Mouse (Mus musculus) forebrain, embryonic 16.5 days (tissue): ENCODE results near the gene Prkd1. TPM values are rescaled to one million over a fixed set of nuclear protein-coding genes. Genes with fewer than 3 reads are reported as not detected.
A peak's percentile ranks its signal among the peaks of the same experiment; 100 is the strongest.

Experiments
- ATAC-seq: fragments of 200-750 bp; cut with Nextera tagmentation; 2 replicates; pipeline ENCODE4 v1.8.0; 2017; ENCODE audit warnings: mild to moderate bottlenecking, moderate library complexity
- H3K27ac ChIP-seq: fragments of 300-500 bp; sonication (generic); 2 replicates; pipeline ENCODE4 v1.5.1; 2014; ENCODE audit warnings: low read length, control low read depth
- H3K27me3 ChIP-seq: fragments of 300-500 bp; sonication (generic); replicated peaks from 2 replicates; pipeline ENCODE4 v1.6.1; 2014; ENCODE audit warnings: low read length; ENCODE audit not compliant: control insufficient read depth, insufficient read depth
- H3K36me3 ChIP-seq: fragments of 300-500 bp; sonication (generic); 2 replicates; pipeline ENCODE4 v1.6.1; 2014; ENCODE audit not compliant: control insufficient read depth, insufficient read depth
- H3K4me1 ChIP-seq: fragments of 300-500 bp; sonication (generic); replicated peaks from 2 replicates; pipeline ENCODE4 v1.6.1; 2014; ENCODE audit warnings: low read length; ENCODE audit not compliant: control insufficient read depth, insufficient read depth
- H3K4me2 ChIP-seq: fragments of 300-500 bp; sonication (generic); 2 replicates; pipeline ENCODE4 v1.6.1; 2014; ENCODE audit warnings: mild to moderate bottlenecking, low read length, control low read depth
- H3K4me3 ChIP-seq: fragments of 300-500 bp; sonication (generic); replicated peaks from 2 replicates; pipeline ENCODE4 v1.5.1; 2014; ENCODE audit warnings: mild to moderate bottlenecking, low read length, control low read depth
- H3K9ac ChIP-seq: fragments of 300-500 bp; sonication (generic); replicated peaks from 2 replicates; pipeline ENCODE4 v1.6.1; 2014; ENCODE audit warnings: low read depth, low read length, control low read depth
- H3K9me3 ChIP-seq: fragments of 300-500 bp; sonication (generic); 2 replicates; pipeline ENCODE4 v1.6.1; 2016; ENCODE audit warnings: low read length; ENCODE audit not compliant: control insufficient read depth
- WGBS: fragments of 180-500 bp; shearing (Covaris S2); extraction: QIAGEN DNeasy Blood & Tissue Kit; methylation state at CpG from one replicate; pipeline ENCODE4 v1.1.7; 2014; 5-methylcytosine and 5-hydroxymethylcytosine counted together
- polyA plus RNA-seq: library from polyadenylated mRNA; unstranded; fragments of >200 nt; fragmentation: Nextera tagmentation; extraction: Ambion mirVana; gene quantifications from 2 replicates; pipeline ENCODE4 v1.2.1, GENCODE M21; 2015

Prkd1 gene
- polyA plus RNA-seq, 1 experiment from 2014 or later = 4.9 TPM

DNA sequence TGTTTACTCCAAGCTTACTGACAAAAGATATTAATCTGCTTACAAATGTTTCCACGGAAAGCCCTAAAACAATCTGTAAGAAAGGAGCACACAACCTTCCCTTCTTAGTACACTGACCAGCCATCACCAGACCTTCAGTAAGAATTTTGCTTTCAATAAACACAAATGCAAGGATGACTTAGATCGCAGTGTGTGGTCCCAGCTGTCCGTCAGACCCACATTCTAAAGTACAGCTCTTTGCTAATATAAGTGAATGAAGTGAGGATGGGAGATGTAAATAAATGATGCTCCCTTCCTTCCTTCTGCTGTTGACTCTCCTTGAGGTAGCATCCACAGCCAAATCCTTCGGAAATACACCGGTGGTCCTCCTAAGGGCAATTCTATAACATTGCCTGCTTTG, 108.1 kb downstream of the Prkd1 start:
- Histone ChIP-seq H3K36me3 (no peaks in the 10 kb centered on the region), H3K27me3 (no peaks in the 10 kb centered on the region), H3K27ac (no peak overlapping the region), H3K4me3 (no peak overlapping the region), H3K4me1 (peaks cover 14% of the 10 kb centered on the region), H3K4me2 (no peak overlapping the region), H3K9ac (no peak overlapping the region), H3K9me3 (no peaks in the 10 kb centered on the region)
- no peak for ATAC-seq
- 83% methylated on average over 5 of the region's 5 CpGs for WGBS

DNA sequence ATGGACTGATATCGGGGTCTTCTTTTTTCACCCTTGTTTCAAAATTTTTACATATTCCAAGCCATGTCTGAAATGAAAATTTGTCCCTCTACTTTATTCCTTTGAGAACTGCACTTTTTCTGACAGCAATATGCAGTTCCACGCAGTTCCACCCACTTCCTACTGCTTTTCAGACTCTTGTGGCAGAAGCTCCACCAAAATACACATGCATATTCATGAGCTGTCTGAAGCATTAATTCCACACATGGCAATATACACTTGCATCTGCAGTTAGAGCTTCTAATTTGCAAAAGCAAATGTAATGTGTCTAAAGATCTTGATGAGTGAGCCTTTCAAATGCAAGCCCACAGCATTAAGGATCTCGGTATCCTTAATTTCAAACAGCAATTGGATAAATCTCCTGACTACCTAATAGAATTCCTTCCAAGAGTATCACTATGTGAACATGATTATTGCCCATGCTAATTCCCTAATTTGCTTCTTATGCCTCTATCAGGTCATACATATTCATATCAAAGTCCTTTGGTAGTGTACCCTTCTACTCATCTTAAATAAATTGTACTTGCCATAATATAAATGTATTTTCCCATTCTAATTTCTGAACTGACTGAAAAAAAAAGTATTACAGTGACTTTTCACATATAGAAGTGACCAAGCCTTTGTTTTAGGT, 110.5 kb downstream of the Prkd1 start:
- WGBS = 46% methylated on average over 3 of the region's 3 CpGs
- Histone ChIP-seq H3K27me3 (no peaks in the 10 kb centered on the region), H3K27ac (no peak overlapping the region), H3K4me2 (no peak overlapping the region), H3K9ac (no peak overlapping the region), H3K4me1 (peaks cover 6% of the 10 kb centered on the region), H3K4me3 (no peak overlapping the region), H3K9me3 (no peaks in the 10 kb centered on the region), H3K36me3 (no peaks in the 10 kb centered on the region)
- peak; percentile 96 for ATAC-seq

DNA sequence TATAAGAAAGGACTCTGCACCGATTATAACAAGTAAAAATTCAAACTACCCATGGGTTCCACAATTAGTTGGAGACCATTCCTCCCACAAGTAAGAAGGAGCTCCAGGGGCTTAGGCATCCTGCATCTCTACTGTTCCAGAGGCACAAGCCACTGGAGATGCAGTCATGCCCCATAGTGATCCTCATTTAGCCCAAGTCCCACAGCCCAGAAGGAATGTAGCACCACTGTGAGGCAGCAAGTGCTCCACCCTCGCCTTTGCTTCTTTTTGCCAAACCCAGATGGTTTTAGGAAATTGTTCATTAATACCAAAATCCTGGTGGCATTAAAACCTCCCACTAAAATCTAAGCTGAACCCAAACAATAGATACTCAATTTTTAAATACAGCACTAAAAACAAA, 111.1 kb downstream of the Prkd1 start:
- no peaks in the 10 kb centered on the region for H3K27me3 ChIP-seq
- H3K36me3 ChIP-seq = no peaks in the 10 kb centered on the region
- WGBS = 77% methylated on average over 2 of the region's 2 CpGs
- H3K4me3 ChIP-seq = no peak overlapping the region
- H3K4me2 ChIP-seq = no peak overlapping the region
- H3K4me1 ChIP-seq = peaks cover 6% of the 10 kb centered on the region
- H3K9me3 ChIP-seq = no peaks in the 10 kb centered on the region
- ATAC-seq = no peak
- H3K27ac ChIP-seq = peak overlapping the region; percentile 63
- no peak overlapping the region for H3K9ac ChIP-seq

DNA sequence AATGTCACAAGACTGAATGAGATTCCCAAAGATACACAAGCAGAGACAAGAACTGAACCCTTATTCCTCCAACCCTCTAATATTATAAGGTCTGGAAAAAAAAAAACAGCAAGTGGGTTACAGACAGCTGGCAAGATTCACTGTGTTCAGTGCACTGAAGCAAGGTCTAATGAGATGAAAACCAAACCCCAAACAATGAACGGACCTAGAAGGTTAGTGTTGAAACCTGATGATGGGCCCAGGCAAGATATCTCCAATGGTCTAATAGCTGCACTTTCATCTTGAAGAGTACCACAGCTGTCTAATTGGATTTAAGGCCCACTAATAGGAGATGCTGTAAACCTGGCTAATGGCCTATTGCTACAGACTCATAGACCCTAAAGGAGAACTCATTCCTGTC, 111.9 kb downstream of the Prkd1 start:
- Histone ChIP-seq H3K9me3 (no peaks in the 10 kb centered on the region), H3K4me1 (peaks cover 6% of the 10 kb centered on the region), H3K27ac (no peak overlapping the region), H3K9ac (no peak overlapping the region), H3K4me2 (no peak overlapping the region), H3K36me3 (no peaks in the 10 kb centered on the region), H3K27me3 (no peaks in the 10 kb centered on the region), H3K4me3 (no peak overlapping the region)
- 9% methylated on average over 1 of the region's 1 CpGs for WGBS
- ATAC-seq = no peak

DNA sequence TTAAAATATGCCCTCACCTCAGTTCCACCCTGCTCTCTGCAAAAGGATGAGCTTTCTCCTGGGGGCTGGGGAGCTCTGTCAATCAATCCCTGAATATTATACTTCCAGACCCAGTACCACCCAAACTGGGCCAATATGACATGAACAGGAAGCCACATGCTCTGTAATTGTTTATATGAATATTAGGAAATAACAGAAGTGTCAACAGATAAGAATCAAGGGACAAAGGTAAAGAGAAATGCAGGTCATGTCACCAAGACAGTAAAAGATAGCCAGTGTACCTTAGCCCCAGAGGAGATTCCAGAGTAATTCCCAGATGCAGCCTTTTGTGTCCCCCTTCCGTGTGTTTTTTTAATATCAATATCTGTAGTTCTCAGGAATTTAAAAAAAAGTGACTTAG, 120.3 kb downstream of the Prkd1 start:
- no peaks in the 10 kb centered on the region for H3K9me3 ChIP-seq
- H3K4me2 ChIP-seq = no peak overlapping the region
- no peaks in the 10 kb centered on the region for H3K36me3 ChIP-seq
- 96% methylated on average over 1 of the region's 1 CpGs for WGBS
- H3K27me3 ChIP-seq = no peaks in the 10 kb centered on the region
- H3K4me1 ChIP-seq = no peaks in the 10 kb centered on the region
- H3K4me3 ChIP-seq = no peak overlapping the region
- H3K27ac ChIP-seq = no peak overlapping the region
- no peak overlapping the region for H3K9ac ChIP-seq
- no peak for ATAC-seq

DNA sequence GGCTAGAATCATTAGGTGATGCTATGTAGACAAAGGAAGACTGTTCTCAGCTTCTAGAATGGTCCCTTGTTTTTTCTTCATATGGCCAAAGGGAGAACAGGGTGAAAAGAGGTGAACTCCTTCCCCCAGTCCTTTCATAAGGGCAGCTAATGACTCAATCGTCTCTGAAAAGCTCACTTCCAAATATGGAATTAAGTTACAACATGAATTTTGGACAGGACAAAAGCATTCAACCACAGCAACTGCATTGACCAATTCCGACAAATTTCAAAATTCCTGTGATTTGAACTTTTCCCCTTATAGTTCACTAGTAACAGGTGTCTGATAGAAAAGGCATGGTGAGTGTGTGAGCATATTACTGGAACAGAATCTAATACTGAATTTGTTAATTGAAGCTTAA, 124.8 kb downstream of the Prkd1 start:
- Histone ChIP-seq H3K4me2 (no peak overlapping the region), H3K9me3 (no peaks in the 10 kb centered on the region), H3K36me3 (no peaks in the 10 kb centered on the region), H3K4me1 (no peaks in the 10 kb centered on the region), H3K27ac (no peak overlapping the region), H3K9ac (no peak overlapping the region), H3K27me3 (no peaks in the 10 kb centered on the region), H3K4me3 (no peak overlapping the region)
- no peak for ATAC-seq
- 71% methylated on average over 2 of the region's 2 CpGs for WGBS

DNA sequence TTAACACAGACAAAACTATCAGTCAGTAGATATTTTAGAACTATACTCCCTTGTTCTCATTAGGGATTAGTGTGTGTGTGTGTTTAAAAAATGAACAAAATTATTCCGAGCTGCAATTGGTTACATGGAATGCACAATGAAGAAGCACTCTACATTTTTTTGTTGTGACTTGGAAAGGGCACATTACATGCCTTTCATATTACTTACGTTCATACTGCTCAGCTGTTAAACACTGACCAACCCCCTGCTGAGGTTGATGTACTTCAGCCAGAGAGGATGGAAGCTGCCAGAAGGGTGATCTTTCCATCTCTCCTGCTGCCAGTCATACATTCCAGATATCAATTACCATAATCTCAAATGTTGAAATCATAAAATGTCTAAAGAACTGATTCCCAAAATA, 134.4 kb downstream of the Prkd1 start:
- Histone ChIP-seq H3K27me3 (no peaks in the 10 kb centered on the region), H3K4me1 (no peaks in the 10 kb centered on the region), H3K4me3 (no peak overlapping the region), H3K27ac (no peak overlapping the region), H3K36me3 (no peaks in the 10 kb centered on the region), H3K9ac (no peak overlapping the region), H3K4me2 (no peak overlapping the region), H3K9me3 (no peaks in the 10 kb centered on the region)
- no peak for ATAC-seq
- WGBS = 70% methylated on average over 2 of the region's 2 CpGs

DNA sequence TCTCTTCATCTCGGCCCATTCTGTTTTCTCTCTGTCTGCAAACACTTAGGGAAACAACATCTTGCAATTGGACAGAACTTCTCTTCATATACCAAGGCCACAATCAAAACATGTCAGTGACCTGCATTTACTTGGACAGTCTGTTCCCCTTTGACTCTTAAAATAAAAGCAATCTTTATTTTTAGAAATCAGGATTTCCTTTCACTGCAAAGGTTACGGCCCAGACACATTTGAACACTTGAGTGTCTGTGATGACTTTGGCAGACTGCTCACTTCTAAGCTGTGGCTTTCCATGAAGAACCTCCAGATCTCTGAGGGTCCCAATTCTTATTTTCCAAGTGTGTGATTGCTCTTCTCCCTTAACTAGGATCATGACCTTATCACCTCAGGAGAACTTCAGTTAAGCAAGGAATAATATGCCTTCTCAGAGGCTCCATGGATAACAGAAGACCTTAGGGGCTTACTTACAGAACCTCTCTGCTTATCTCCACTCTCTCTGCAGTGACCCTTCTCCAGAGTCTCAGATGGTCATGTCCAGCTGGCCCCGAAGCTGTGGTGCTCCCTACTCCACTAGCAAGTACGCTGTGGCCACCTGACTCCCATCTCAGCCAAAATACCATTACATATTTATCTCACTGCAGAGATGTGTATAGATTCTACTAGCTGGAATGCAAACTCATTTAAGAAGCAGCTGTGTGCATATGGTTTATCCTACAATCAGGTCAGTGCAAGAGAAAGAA, 137.2 kb downstream of the Prkd1 start:
- H3K36me3 ChIP-seq = no peaks in the 10 kb centered on the region
- no peak for ATAC-seq
- no peak overlapping the region for H3K9ac ChIP-seq
- H3K9me3 ChIP-seq = no peaks in the 10 kb centered on the region
- no peaks in the 10 kb centered on the region for H3K27me3 ChIP-seq
- no peak overlapping the region for H3K4me3 ChIP-seq
- no peak overlapping the region for H3K4me2 ChIP-seq
- no peaks in the 10 kb centered on the region for H3K4me1 ChIP-seq
- 91% methylated on average over 4 of the region's 4 CpGs for WGBS
- H3K27ac ChIP-seq = no peak overlapping the region

DNA sequence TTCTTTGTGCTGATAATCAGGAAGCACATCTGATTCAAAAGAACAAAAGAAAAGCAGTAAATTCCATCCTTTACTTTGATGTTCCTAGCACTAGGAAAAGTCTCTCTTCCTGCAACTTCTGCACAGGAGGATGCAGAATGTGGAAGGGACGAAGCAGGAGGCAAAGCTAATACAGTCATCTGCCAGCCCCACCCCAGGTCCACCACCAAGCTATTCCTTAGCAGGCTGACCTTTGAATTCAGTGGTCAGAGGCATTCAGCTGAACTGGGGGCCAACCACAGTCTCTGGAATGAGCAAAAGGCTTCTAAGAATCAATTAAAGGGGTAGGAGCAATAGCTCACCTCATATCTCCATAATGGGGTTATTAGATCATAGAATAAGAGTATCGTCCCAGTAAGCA, 140.1 kb downstream of the Prkd1 start:
- H3K9ac ChIP-seq = no peak overlapping the region
- 73% methylated on average over 2 of the region's 2 CpGs for WGBS
- ATAC-seq = no peak
- no peaks in the 10 kb centered on the region for H3K4me1 ChIP-seq
- no peaks in the 10 kb centered on the region for H3K36me3 ChIP-seq
- H3K27ac ChIP-seq = no peak overlapping the region
- no peaks in the 10 kb centered on the region for H3K9me3 ChIP-seq
- no peak overlapping the region for H3K4me2 ChIP-seq
- no peak overlapping the region for H3K4me3 ChIP-seq
- no peaks in the 10 kb centered on the region for H3K27me3 ChIP-seq
